Mouse (Mus musculus) heart, embryonic 11.5 days (tissue): ENCODE data around the gene Sult2b1. TPM values are rescaled to one million over a fixed set of nuclear protein-coding genes. Genes with fewer than 3 reads are reported as not detected.

Source experiments
- polyA plus RNA-seq: library from polyadenylated mRNA; unstranded; fragments of >200 nt; fragmentation: Nextera tagmentation; extraction: Ambion mirVana; gene quantifications from 2 replicates; pipeline ENCODE4 v1.2.1, GENCODE M21; 2014

Sult2b1 gene
- polyA plus RNA-seq, 1 experiment from 2014 or later: 0.33 TPM

Other genes with a start within 250 kb of the Sult2b1 start
- 0.31 and 1.5 TPM in 2 replicates for gene Hsd17b14, start 229.8 kb downstream of the Sult2b1 start, polyA plus RNA-seq
- 69.1 and 73.2 TPM in 2 replicates for gene Bcat2, start 214.5 kb downstream of the Sult2b1 start, polyA plus RNA-seq
- not detected in 2 replicates for gene Fgf21, start 169.2 kb downstream of the Sult2b1 start, polyA plus RNA-seq
- gene Fut1, start 167.4 kb downstream of the Sult2b1 start, polyA plus RNA-seq: not detected in 2 replicates
- 0.34 and 0.35 TPM in 2 replicates for gene Izumo1, start 162.9 kb downstream of the Sult2b1 start, polyA plus RNA-seq
- 13.9 and 14.5 TPM in 2 replicates for gene Rasip1, start 157.2 kb downstream of the Sult2b1 start, polyA plus RNA-seq
- gene Mamstr, start 144.7 kb downstream of the Sult2b1 start, polyA plus RNA-seq: 3.4 and 4.0 TPM in 2 replicates
- gene Fut2, start 118.3 kb downstream of the Sult2b1 start, polyA plus RNA-seq: 0.56 and 1.0 TPM in 2 replicates
- not detected in 2 replicates for gene Ntn5, start 100.6 kb downstream of the Sult2b1 start, polyA plus RNA-seq
- gene Sec1, start 90.3 kb downstream of the Sult2b1 start, polyA plus RNA-seq: 0.24 and 0.99 TPM in 2 replicates
- gene Car11, start 84.8 kb downstream of the Sult2b1 start, polyA plus RNA-seq: 3.3 and 5.5 TPM in 2 replicates
- gene Dbp, start 79.6 kb downstream of the Sult2b1 start, polyA plus RNA-seq: 3.3 and 3.5 TPM in 2 replicates
- 764 and 836 TPM in 2 replicates for gene Rpl18, start 69.2 kb downstream of the Sult2b1 start, polyA plus RNA-seq
- 13.2 and 17.3 TPM in 2 replicates for gene Sphk2, start 66.7 kb downstream of the Sult2b1 start, polyA plus RNA-seq
- 0.58 and 0.67 TPM in 2 replicates for gene Fam83e, start 63.5 kb downstream of the Sult2b1 start, polyA plus RNA-seq
- not detected in 2 replicates for gene Spaca4, start 58.9 kb downstream of the Sult2b1 start, polyA plus RNA-seq
- 0.41 and 1.1 TPM in 2 replicates for gene Lmtk3, start 931 bp downstream of the Sult2b1 start, polyA plus RNA-seq
- 89.7 and 104 TPM in 2 replicates for gene Cyth2, start 29.9 kb upstream of the Sult2b1 start, polyA plus RNA-seq
- 0.39 and 1.0 TPM in 2 replicates for gene Kcnj14, start 40.1 kb upstream of the Sult2b1 start, polyA plus RNA-seq
- 48.7 and 49.8 TPM in 2 replicates for gene Grwd1, start 46.3 kb upstream of the Sult2b1 start, polyA plus RNA-seq
- gene Kdelr1, start 88.1 kb upstream of the Sult2b1 start, polyA plus RNA-seq: 76.0 and 115 TPM in 2 replicates
- 0.11 TPM in 2 replicates for gene Grin2d, start 93.7 kb upstream of the Sult2b1 start, polyA plus RNA-seq
- gene Syngr4, start 112.0 kb upstream of the Sult2b1 start, polyA plus RNA-seq: 0.54 and 1.3 TPM in 2 replicates
- 5.5 and 5.8 TPM in 2 replicates for gene Tmem143, start 112.3 kb upstream of the Sult2b1 start, polyA plus RNA-seq
- gene Emp3, start 136.7 kb upstream of the Sult2b1 start, polyA plus RNA-seq: 62.4 and 65.3 TPM in 2 replicates
- 2.0 and 3.4 TPM in 2 replicates for gene Ccdc114, start 139.4 kb upstream of the Sult2b1 start, polyA plus RNA-seq
- gene Abcc6, start 245.6 kb upstream of the Sult2b1 start, polyA plus RNA-seq: 0.04 TPM in 2 replicates
- gene Nomo1, start 249.0 kb upstream of the Sult2b1 start, polyA plus RNA-seq: 19.2 and 20.8 TPM in 2 replicates